Comparison of ENCODE assay signal across 11 mouse cellular contexts in genomic region chr12:79352742-79353114, GRCm38 (mm10). TPM values are rescaled to one million over a fixed set of nuclear protein-coding genes. Genes with fewer than 3 reads are reported as not detected.
DNase-seq lines count a peak whose midpoint lies in the region; ATAC-seq lines count a peak whose summit lies in the region.
"Had no signal": no experiment of that assay in that cellular context is flagged by ENCODE, and none has a peak within 500 bp of the region (broad histone marks: within the 10 kb centered on the region; RNA-seq: fewer than 3 reads in every experiment).

No protein-coding gene starts in this region.

- ATAC-seq in kidney, embryonic 16.5 days (ENCODE audit: low FRiP score, low TSS enrichment): no peak
- no peak for ATAC-seq in hindbrain, embryonic 13.5 days (ENCODE audit: low FRiP score)

- DNase-seq in kidney, postnatal 14 days: no peak
- DNase-seq in retina, postnatal 1 day: peak; percentile 53
- no peak for DNase-seq in frontal cortex, postnatal 10 days (ENCODE audit: low spot score in 2 of 2)
- no peak for DNase-seq in gastrocnemius, postnatal 25 days
- DNase-seq: cerebellum, adult 11 months; kidney, adult 18-20 months; spleen, adult 18-20 months had no signal

- H3K4me3 ChIP-seq in kidney, embryonic 16.5 days (ENCODE audit: low read length): no peak overlapping the region
- no peak overlapping the region for H3K4me3 ChIP-seq in hindbrain, embryonic 13.5 days
- H3K4me3 ChIP-seq in macrophage (ENCODE audit: inconsistent target): no peak overlapping the region
- H3K4me3 ChIP-seq: embryonic facial prominence, embryonic 13.5 days had no signal

- H3K27me3 ChIP-seq in kidney, embryonic 16.5 days (ENCODE audit: insufficient read depth, low read length): no peaks in the 10 kb centered on the region
- H3K27me3 ChIP-seq in hindbrain, embryonic 13.5 days: no peaks in the 10 kb centered on the region
- H3K27me3 ChIP-seq: embryonic facial prominence, embryonic 13.5 days had no signal

- no peak overlapping the region for H3K9ac ChIP-seq in kidney, embryonic 16.5 days (replicated peaks; ENCODE audit: low read length)
- no peak overlapping the region for H3K9ac ChIP-seq in hindbrain, embryonic 13.5 days
- H3K9ac ChIP-seq: embryonic facial prominence, embryonic 13.5 days had no signal

- peaks cover 34% of the 10 kb centered on the region for H3K4me1 ChIP-seq in kidney, embryonic 16.5 days (ENCODE audit: insufficient read depth, low read length)
- H3K4me1 ChIP-seq in hindbrain, embryonic 13.5 days (replicated peaks): peaks cover 8% of the 10 kb centered on the region; the same call in 1 of the 2 replicates

- 36% methylated on average over 3 of the region's 3 CpGs for WGBS in kidney, embryonic 16.5 days
- 37% methylated on average over 3 of the region's 3 CpGs for WGBS in hindbrain, embryonic 13.5 days
- WGBS in macrophage (ENCODE audit: missing documents): 84% methylated on average over 3 of the region's 3 CpGs

- no peaks in the 10 kb centered on the region for H3K79me2 ChIP-seq in macrophage (ENCODE audit: inconsistent target)

- no peak overlapping the region for H3K4me2 ChIP-seq in kidney, embryonic 16.5 days (replicated peaks; ENCODE audit: low read depth, low read length)
- H3K4me2 ChIP-seq in hindbrain, embryonic 13.5 days: no peak overlapping the region
- H3K4me2 ChIP-seq: embryonic facial prominence, embryonic 13.5 days had no signal

- H3K27ac ChIP-seq in kidney, embryonic 16.5 days (ENCODE audit: low read length): peak overlapping the region; percentile 73; the same call in 1 of the 2 replicates
- peak overlapping the region; percentile 14; the same call in 1 of the 2 replicates for H3K27ac ChIP-seq in hindbrain, embryonic 13.5 days
- peak overlapping the region; percentile 67 for H3K27ac ChIP-seq in macrophage
- H3K27ac ChIP-seq: embryonic facial prominence, embryonic 13.5 days had no signal

- no peaks in the 10 kb centered on the region for H3K9me3 ChIP-seq in kidney, embryonic 16.5 days (ENCODE audit: low read length)
- no peaks in the 10 kb centered on the region for H3K9me3 ChIP-seq in hindbrain, embryonic 13.5 days
- H3K9me3 ChIP-seq: embryonic facial prominence, embryonic 13.5 days had no signal

- no peaks in the 10 kb centered on the region for H3K36me3 ChIP-seq in kidney, embryonic 16.5 days (ENCODE audit: insufficient read depth, low read length)
- H3K36me3 ChIP-seq in hindbrain, embryonic 13.5 days: no peaks in the 10 kb centered on the region
- no peaks in the 10 kb centered on the region for H3K36me3 ChIP-seq in macrophage (ENCODE audit: inconsistent target)
- H3K36me3 ChIP-seq: embryonic facial prominence, embryonic 13.5 days had no signal

RNA-seq across cellular contexts. Expression of gene Rad51b, which starts 55.6 kb away (rescaled TPM):
- 8.0 and 8.9 TPM in 2 replicates for polyA plus RNA-seq in kidney, embryonic 16.5 days (2015; fragmentation: Nextera tagmentation; extraction: Ambion mirVana)
- polyA plus RNA-seq in hindbrain, embryonic 13.5 days (2015; fragmentation: Nextera tagmentation; extraction: Ambion mirVana): 2.4 TPM in 2 replicates
- total RNA-seq in macrophage (2018; cell fraction: chromatin; rRNA removed): 10 to 100 TPM in 7 of 26 experiments, 1 to 10 TPM in 19; 3.4 to 17.9 (median 8.8) TPM
- 1 to 10 TPM in 8 of 26 experiments, under 1 TPM in 18; 0.53 to 1.6 (median 0.82) TPM for total RNA-seq in macrophage (2018; cell fraction: cytosol; rRNA removed)
- 10 to 100 TPM in 2 of 26 experiments, 1 to 10 TPM in 24; 1.2 to 23.8 (median 4.2) TPM for total RNA-seq in macrophage (2018; cell fraction: nucleus; rRNA removed)
- polyA plus RNA-seq in macrophage (2018): 0.41 to 1.3 TPM (median 1.3 TPM) in 3 replicates
- total RNA-seq in gastrocnemius, postnatal 25 days (2021): under 1 TPM in 1 of 2 experiments, not detected in 1; 0.13 TPM

RNA-seq across cellular contexts. Expression of gene Zfyve26, which starts 56.6 kb away (rescaled TPM):
- polyA plus RNA-seq in kidney, embryonic 16.5 days (2015; fragmentation: Nextera tagmentation; extraction: Ambion mirVana): 11.2 and 17.7 TPM in 2 replicates
- polyA plus RNA-seq in hindbrain, embryonic 13.5 days (2015; fragmentation: Nextera tagmentation; extraction: Ambion mirVana): 10.7 and 11.8 TPM in 2 replicates
- 100 to 1,000 TPM in 21 of 26 experiments, 10 to 100 TPM in 5; 68.2 to 395 (median 264) TPM for total RNA-seq in macrophage (2018; cell fraction: chromatin; rRNA removed)
- total RNA-seq in macrophage (2018; cell fraction: cytosol; rRNA removed): 10 to 100 TPM; 25.0 to 67.2 (median 45.7) TPM
- 100 to 1,000 TPM in 19 of 26 experiments, 10 to 100 TPM in 7; 62.6 to 291 (median 151) TPM for total RNA-seq in macrophage (2018; cell fraction: nucleus; rRNA removed)
- 21.8 to 46.4 TPM (median 21.9 TPM) in 3 replicates for polyA plus RNA-seq in macrophage (2018)
- 10 to 100 TPM; 15.4 to 16.2 TPM for total RNA-seq in gastrocnemius, postnatal 25 days (2021)

Comparison
In these comparisons a context has a peak if more than half of its experiments do, and no peak if none do; other contexts are left out.
1. H3K27ac ChIP-seq: peak in every context shown above with its lines; median percentile 73 in kidney, embryonic 16.5 days; 67 in macrophage; 14 in hindbrain, embryonic 13.5 days.